Mouse (Mus musculus) gastrocnemius, postnatal 4 days (tissue): ENCODE data around the gene Ppp1r13l. TPM values are rescaled to one million over a fixed set of nuclear protein-coding genes. Genes with fewer than 3 reads are reported as not detected.
A peak's percentile ranks its signal among the peaks of the same experiment; 100 is the strongest.

ENCODE experiments used
- DNase-seq, 2 experiments: peaks; one replicate each; pipeline ENCODE4 v3.0.0; 2021 to 2022; ENCODE audit warnings: low spot score in 2 of 2, mixed read lengths in 2 of 2
- total RNA-seq, 2 experiments: library from RNA; stranded (reverse); gene quantifications; 2 replicates each; pipeline ENCODE4 v1.2.3; 2021

Ppp1r13l gene
- total RNA-seq, 2 experiments from 2014 or later, result 4.6 to 6.6 TPM

- no peak for DNase-seq
These were observed 2.7 kb downstream of the Ppp1r13l start for GRCm38 (mm10) chr7:19362276-19362675.

- DNase-seq, result peak; percentile 57 to 66
These were observed 4.3 kb downstream of the Ppp1r13l start for GRCm38 (mm10) chr7:19363881-19364280.

- DNase-seq, result no peak
These were observed 5.8 kb downstream of the Ppp1r13l start for GRCm38 (mm10) chr7:19365376-19365775.

GRCm38 (mm10) chr7:19368380-19368779 is 8.8 kb downstream of the Ppp1r13l start:
- DNase-seq, result no peak

GRCm38 (mm10) chr7:19369823-19370425 is 10.4 kb downstream of the Ppp1r13l start:
- DNase-seq, result peak in 1 of 2 experiments; percentile 58

- DNase-seq, result no peak
These were observed 13.8 kb downstream of the Ppp1r13l start for GRCm38 (mm10) chr7:19373367-19373766.

- no peak for DNase-seq
These were observed 15.8 kb downstream of the Ppp1r13l start for GRCm38 (mm10) chr7:19375368-19375767.

GRCm38 (mm10) chr7:19376019-19376418 is 16.5 kb downstream of the Ppp1r13l start:
- no peak for DNase-seq

- DNase-seq, result no peak
These were observed 18.5 kb downstream of the Ppp1r13l start for GRCm38 (mm10) chr7:19378049-19378448.

GRCm38 (mm10) chr7:19381377-19382165 is 22.0 kb downstream of the Ppp1r13l start, which contains the start of gene Ercc2:
TSS of gene Ercc2 (plus strand) at chr7:19382010.
- peak; percentile 97 to 99 for DNase-seq

GRCm38 (mm10) chr7:19382166-19382541 is 22.6 kb downstream of the Ppp1r13l start:
- DNase-seq, result peak in 1 of 2 experiments; percentile 40

GRCm38 (mm10) chr7:19383708-19384107 is 24.2 kb downstream of the Ppp1r13l start:
- DNase-seq, result peak in 1 of 2 experiments; percentile 7

GRCm38 (mm10) chr7:19388699-19389413 is 29.3 kb downstream of the Ppp1r13l start:
- peak in 1 of 2 experiments; percentile 26 for DNase-seq

- DNase-seq, result no peak
These were observed 34.9 kb downstream of the Ppp1r13l start for GRCm38 (mm10) chr7:19394484-19394883.

GRCm38 (mm10) chr7:19399496-19400280 is 40.1 kb downstream of the Ppp1r13l start:
- no peak for DNase-seq

- DNase-seq, result no peak
These were observed 41.4 kb downstream of the Ppp1r13l start for GRCm38 (mm10) chr7:19400946-19401345.

- no peak for DNase-seq
These were observed 43.1 kb downstream of the Ppp1r13l start for GRCm38 (mm10) chr7:19402535-19403112.

- DNase-seq, result no peak
These were observed 44.3 kb downstream of the Ppp1r13l start, which contains the start of gene Klc3 for GRCm38 (mm10) chr7:19403731-19404296. TSS of gene Klc3 (minus strand) at chr7:19404104.

GRCm38 (mm10) chr7:19404476-19404875 is 44.9 kb downstream of the Ppp1r13l start, which contains the start of gene Ckm:
TSS of gene Ckm (plus strand) at chr7:19404776.
- no peak for DNase-seq

GRCm38 (mm10) chr7:19405417-19405816 is 45.9 kb downstream of the Ppp1r13l start:
- DNase-seq, result peak; percentile 73 to 76
